Mouse (Mus musculus): Measurements from ENCODE around the gene Abhd13. TPM values are rescaled to one million over a fixed set of nuclear protein-coding genes. Genes with fewer than 3 reads are reported as not detected.

Abhd13 gene
- polyA plus RNA-seq, 1 experiment from 2014 or later, result 17.6 TPM

Other genes with a start within 250 kb of the Abhd13 start
- 30.5 and 33.4 TPM in 2 replicates for gene Fam155a, start 206.5 kb upstream of the Abhd13 start, polyA plus RNA-seq (2014; fragmentation: Nextera tagmentation; extraction: Ambion mirVana)
- not detected in 2 replicates for gene Gm10217, start 113.5 kb upstream of the Abhd13 start, polyA plus RNA-seq (2014; fragmentation: Nextera tagmentation; extraction: Ambion mirVana)
- gene Lig4, start within 50 bp of the Abhd13 start, polyA plus RNA-seq (2014; fragmentation: Nextera tagmentation; extraction: Ambion mirVana), result 10.1 and 13.1 TPM in 2 replicates
- 1.0 and 1.3 TPM in 2 replicates for gene Tnfsf13b, start 28.8 kb downstream of the Abhd13 start, polyA plus RNA-seq (2014; fragmentation: Nextera tagmentation; extraction: Ambion mirVana)
- gene Myo16, start 176.2 kb downstream of the Abhd13 start, polyA plus RNA-seq (2014; fragmentation: Nextera tagmentation; extraction: Ambion mirVana), result 5.0 and 11.8 TPM in 2 replicates

Measured in neural tube, embryonic 14.5 days (tissue).